Mouse (Mus musculus): Measurements from ENCODE around the gene Atl2. TPM values are rescaled to one million over a fixed set of nuclear protein-coding genes. Genes with fewer than 3 reads are reported as not detected.

The Atl2 gene
- polyA plus RNA-seq, 1 experiment from 2014 or later: 19.3 TPM

GRCm38 (mm10) chr17:79855533-79855932 lies 40.4 kb downstream of the Atl2 start:
- Histone ChIP-seq H3K27ac (ENCODE audit: low read length) (no peak overlapping the region), H3K4me3 (ENCODE audit: low read depth, low read length) (no peak overlapping the region), H3K4me1 (ENCODE audit: insufficient read depth, low read depth, low read length) (no peaks in the 10 kb centered on the region), H3K36me3 (ENCODE audit: insufficient read depth, low read length) (peaks cover 31% of the 10 kb centered on the region; the same call in 1 of the 2 replicates), H3K4me2 (replicated peaks; ENCODE audit: low read depth, low read length) (no peak overlapping the region), H3K9ac (replicated peaks; ENCODE audit: low read depth) (no peak overlapping the region), H3K9me3 (ENCODE audit: low read length) (no peaks in the 10 kb centered on the region), H3K27me3 (replicated peaks; ENCODE audit: insufficient read depth, low read length) (no peaks in the 10 kb centered on the region)
- no peak for ATAC-seq
- TF ChIP-seq EP300 (IDR thresholded peaks at IDR 0.05): no peak
- no peak for TF ChIP-seq CTCF (IDR thresholded peaks at IDR 0.05)
- DNase-seq (ENCODE audit: low spot score): no peak
- 80% methylated on average over 8 of the region's 8 CpGs for WGBS

- Histone ChIP-seq H3K27me3 (replicated peaks; ENCODE audit: insufficient read depth, low read length) (no peaks in the 10 kb centered on the region), H3K4me3 (ENCODE audit: low read depth, low read length) (no peak overlapping the region), H3K9me3 (ENCODE audit: low read length) (no peaks in the 10 kb centered on the region), H3K36me3 (ENCODE audit: insufficient read depth, low read length) (peaks cover 23% of the 10 kb centered on the region), H3K4me1 (ENCODE audit: insufficient read depth, low read depth, low read length) (no peaks in the 10 kb centered on the region), H3K4me2 (replicated peaks; ENCODE audit: low read depth, low read length) (no peak overlapping the region), H3K27ac (ENCODE audit: low read length) (no peak overlapping the region), H3K9ac (replicated peaks; ENCODE audit: low read depth) (no peak overlapping the region)
- no peak for ATAC-seq
- WGBS: 91% methylated on average over 5 of the region's 5 CpGs
- no peak for TF ChIP-seq EP300 (IDR thresholded peaks at IDR 0.05)
- no peak for TF ChIP-seq CTCF (IDR thresholded peaks at IDR 0.05)
- no peak for DNase-seq (ENCODE audit: low spot score)
Observed at GRCm38 (mm10) chr17:79848385-79848784, 47.5 kb downstream of the Atl2 start.

DNA sequence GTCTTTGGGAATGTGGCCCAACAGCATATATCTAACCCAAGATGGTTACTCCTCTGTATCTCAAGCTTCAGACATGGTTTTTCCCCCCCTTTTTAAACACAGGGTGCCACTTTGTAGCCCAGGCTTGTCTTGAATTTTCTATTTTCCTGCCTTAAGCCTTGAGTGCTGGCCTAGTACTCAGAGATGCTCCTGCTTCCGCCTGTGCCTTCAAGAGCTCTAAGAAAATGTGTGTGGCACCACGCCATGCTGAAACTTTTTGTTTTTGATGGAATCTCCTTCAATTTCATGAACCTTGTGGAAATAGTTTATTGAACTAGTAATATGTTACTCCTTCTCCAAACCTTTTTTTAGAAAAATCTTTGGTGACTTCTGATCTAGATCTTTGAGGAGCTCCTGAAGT lies 49.7 kb downstream of the Atl2 start:
- peaks cover 10% of the 10 kb centered on the region for H3K36me3 ChIP-seq (ENCODE audit: insufficient read depth, low read length)
- no peak for TF ChIP-seq EP300 (IDR thresholded peaks at IDR 0.05)
- TF ChIP-seq CTCF (IDR thresholded peaks at IDR 0.05): no peak
- no peaks in the 10 kb centered on the region for H3K4me1 ChIP-seq (ENCODE audit: insufficient read depth, low read depth, low read length)
- H3K27ac ChIP-seq (ENCODE audit: low read length): no peak overlapping the region
- H3K9ac ChIP-seq (replicated peaks; ENCODE audit: low read depth): no peak overlapping the region
- DNase-seq (ENCODE audit: low spot score): no peak
- no peak overlapping the region for H3K4me2 ChIP-seq (replicated peaks; ENCODE audit: low read depth, low read length)
- H3K4me3 ChIP-seq (ENCODE audit: low read depth, low read length): no peak overlapping the region
- no peak for ATAC-seq
- 77% methylated on average over 2 of the region's 2 CpGs for WGBS
- H3K27me3 ChIP-seq (replicated peaks; ENCODE audit: insufficient read depth, low read length): no peaks in the 10 kb centered on the region
- H3K9me3 ChIP-seq (ENCODE audit: low read length): no peaks in the 10 kb centered on the region

DNA sequence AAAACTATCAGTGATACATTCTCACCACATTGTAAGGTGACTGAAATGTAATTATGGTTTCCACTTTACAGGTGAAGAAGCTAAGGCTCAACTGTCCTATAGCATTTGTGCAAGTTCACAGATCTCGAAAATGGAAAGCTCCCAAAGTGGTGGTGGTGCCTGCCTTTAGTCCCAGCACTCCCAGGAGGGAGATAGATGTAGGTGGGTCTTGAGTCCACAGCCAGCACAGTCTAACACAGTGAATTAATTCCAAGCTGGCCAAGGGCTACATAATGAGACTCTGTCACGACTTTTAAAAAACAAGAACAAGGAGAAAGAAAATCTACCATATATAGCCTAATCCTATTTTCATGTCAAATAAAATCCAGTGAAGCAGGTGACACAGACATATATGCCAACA lies 50.2 kb downstream of the Atl2 start:
- H3K4me1 ChIP-seq (ENCODE audit: insufficient read depth, low read depth, low read length): no peaks in the 10 kb centered on the region
- no peaks in the 10 kb centered on the region for H3K9me3 ChIP-seq (ENCODE audit: low read length)
- H3K27ac ChIP-seq (ENCODE audit: low read length): no peak overlapping the region
- no peak for DNase-seq (ENCODE audit: low spot score)
- 74% methylated on average over 2 of the region's 2 CpGs for WGBS
- no peak for ATAC-seq
- no peaks in the 10 kb centered on the region for H3K27me3 ChIP-seq (replicated peaks; ENCODE audit: insufficient read depth, low read length)
- H3K9ac ChIP-seq (replicated peaks; ENCODE audit: low read depth): no peak overlapping the region
- H3K4me2 ChIP-seq (replicated peaks; ENCODE audit: low read depth, low read length): no peak overlapping the region
- H3K36me3 ChIP-seq (ENCODE audit: insufficient read depth, low read length): peaks cover 7% of the 10 kb centered on the region
- TF ChIP-seq EP300 (IDR thresholded peaks at IDR 0.05) (no peak), CTCF (IDR thresholded peaks at IDR 0.05) (no peak)
- H3K4me3 ChIP-seq (ENCODE audit: low read depth, low read length): no peak overlapping the region

- TF ChIP-seq CTCF (IDR thresholded peaks at IDR 0.05) (peak; percentile 99), EP300 (IDR thresholded peaks at IDR 0.05) (peak; percentile 29; the same call in 1 of the 2 replicates)
- Histone ChIP-seq H3K4me3 (ENCODE audit: low read depth, low read length) (no peak overlapping the region), H3K9ac (replicated peaks; ENCODE audit: low read depth) (no peak overlapping the region), H3K9me3 (ENCODE audit: low read length) (no peaks in the 10 kb centered on the region), H3K27me3 (replicated peaks; ENCODE audit: insufficient read depth, low read length) (no peaks in the 10 kb centered on the region), H3K27ac (ENCODE audit: low read length) (no peak overlapping the region), H3K4me2 (replicated peaks; ENCODE audit: low read depth, low read length) (no peak overlapping the region), H3K36me3 (ENCODE audit: insufficient read depth, low read length) (no peaks in the 10 kb centered on the region), H3K4me1 (ENCODE audit: insufficient read depth, low read depth, low read length) (no peaks in the 10 kb centered on the region)
- ATAC-seq (peak; percentile 78), DNase-seq (ENCODE audit: low spot score) (peak; percentile 82)
- 45% methylated on average over 7 of the region's 7 CpGs for WGBS
Observed at GRCm38 (mm10) chr17:79840254-79841238, 55.4 kb downstream of the Atl2 start.

GRCm38 (mm10) chr17:79836978-79837377 lies 58.9 kb downstream of the Atl2 start:
- DNase-seq (ENCODE audit: low spot score) (no peak), ATAC-seq (no peak)
- WGBS: 56% methylated on average over 7 of the region's 7 CpGs
- H3K4me1 ChIP-seq (ENCODE audit: insufficient read depth, low read depth, low read length): no peaks in the 10 kb centered on the region
- H3K27me3 ChIP-seq (replicated peaks; ENCODE audit: insufficient read depth, low read length): no peaks in the 10 kb centered on the region
- TF ChIP-seq EP300 (IDR thresholded peaks at IDR 0.05): no peak
- TF ChIP-seq CTCF (IDR thresholded peaks at IDR 0.05): no peak
- H3K9ac ChIP-seq (replicated peaks; ENCODE audit: low read depth): no peak overlapping the region
- H3K27ac ChIP-seq (ENCODE audit: low read length): no peak overlapping the region
- H3K36me3 ChIP-seq (ENCODE audit: insufficient read depth, low read length): no peaks in the 10 kb centered on the region
- no peaks in the 10 kb centered on the region for H3K9me3 ChIP-seq (ENCODE audit: low read length)
- no peak overlapping the region for H3K4me3 ChIP-seq (ENCODE audit: low read depth, low read length)
- no peak overlapping the region for H3K4me2 ChIP-seq (replicated peaks; ENCODE audit: low read depth, low read length)
